Mouse (Mus musculus) retina, postnatal 1 day (tissue): ENCODE measurements around the gene Borcs5.

Experiments used
- DNase-seq: peaks from one replicate; pipeline ENCODE4 v3.0.0-alpha.2; 2012

Borcs5 gene

DNA sequence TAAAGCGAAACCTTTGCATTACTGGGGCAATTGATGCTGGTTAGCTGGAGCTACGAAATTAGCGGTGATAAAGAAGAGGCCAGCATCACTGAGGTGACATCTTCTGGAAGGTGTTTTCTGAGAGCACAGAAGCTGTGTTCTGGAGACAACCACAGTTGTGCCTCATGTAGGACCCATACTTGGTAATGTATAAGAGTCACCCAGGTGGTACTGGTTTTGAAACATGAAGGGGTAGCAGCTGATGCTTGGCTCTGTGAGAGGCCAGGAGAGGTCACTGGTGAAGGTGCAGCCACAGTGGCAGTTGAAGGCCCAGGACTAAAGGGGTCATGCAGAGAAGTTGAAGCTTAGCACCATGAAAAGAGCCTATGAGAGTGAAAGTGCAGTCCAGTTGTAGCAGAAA is at the start of gene Borcs5:
Borcs5 (plus strand) TSS at position 301 of the 400 bp plus-strand sequence.
- DNase-seq = no peak

- no peak for DNase-seq
Observed at GRCm38 (mm10) chr6:134591614-134592013, 47.7 kb upstream of the Borcs5 start.

GRCm38 (mm10) chr6:134594569-134595442 is 44.5 kb upstream of the Borcs5 start:
- DNase-seq = no peak

- no peak for DNase-seq
Observed at GRCm38 (mm10) chr6:134597651-134598229, 41.6 kb upstream of the Borcs5 start.

GRCm38 (mm10) chr6:134599239-134599638 is 40.1 kb upstream of the Borcs5 start:
- no peak for DNase-seq

DNA sequence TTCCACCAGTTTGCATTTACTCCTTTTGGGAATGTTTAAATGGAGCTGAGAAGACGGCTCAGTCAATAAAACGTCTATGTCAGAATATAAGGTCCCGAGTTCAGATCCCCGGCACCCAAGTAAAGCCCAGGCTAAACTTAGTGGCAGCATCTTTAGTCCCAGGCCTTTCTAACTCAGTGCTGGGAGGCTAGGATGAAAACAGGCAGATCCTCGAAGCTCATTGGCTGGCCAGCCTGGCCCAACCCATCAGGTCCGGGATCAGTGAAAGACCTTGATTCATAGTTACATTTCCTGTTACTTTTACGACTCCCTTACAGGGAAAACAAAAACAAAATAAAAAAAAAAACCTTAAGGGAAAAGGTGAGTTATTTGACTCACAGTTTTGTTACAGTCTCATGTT is 38.2 kb upstream of the Borcs5 start:
- no peak for DNase-seq

DNA sequence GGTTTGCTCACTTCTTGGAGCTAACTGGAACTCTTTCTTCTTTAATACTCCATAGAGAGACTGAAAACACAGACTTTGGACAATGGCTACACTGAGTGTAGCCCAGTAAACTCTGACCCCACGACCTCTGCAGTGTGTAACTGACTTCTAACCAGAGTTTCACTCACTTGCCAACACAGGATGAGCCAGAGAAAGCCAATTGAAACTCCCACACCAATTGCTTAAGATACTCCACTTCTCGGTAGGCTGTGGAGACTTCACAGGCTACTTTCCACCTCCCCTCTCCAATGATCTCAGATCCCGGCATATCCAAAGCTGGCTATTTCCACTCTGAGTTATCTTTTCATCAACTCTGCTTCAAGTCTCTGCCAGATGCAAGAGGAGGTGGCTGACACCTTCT is 37.5 kb upstream of the Borcs5 start:
- DNase-seq = no peak

GRCm38 (mm10) chr6:134602371-134603003 is 36.8 kb upstream of the Borcs5 start:
- DNase-seq = no peak

GRCm38 (mm10) chr6:134605196-134605595 is 34.1 kb upstream of the Borcs5 start:
- DNase-seq = no peak

DNA sequence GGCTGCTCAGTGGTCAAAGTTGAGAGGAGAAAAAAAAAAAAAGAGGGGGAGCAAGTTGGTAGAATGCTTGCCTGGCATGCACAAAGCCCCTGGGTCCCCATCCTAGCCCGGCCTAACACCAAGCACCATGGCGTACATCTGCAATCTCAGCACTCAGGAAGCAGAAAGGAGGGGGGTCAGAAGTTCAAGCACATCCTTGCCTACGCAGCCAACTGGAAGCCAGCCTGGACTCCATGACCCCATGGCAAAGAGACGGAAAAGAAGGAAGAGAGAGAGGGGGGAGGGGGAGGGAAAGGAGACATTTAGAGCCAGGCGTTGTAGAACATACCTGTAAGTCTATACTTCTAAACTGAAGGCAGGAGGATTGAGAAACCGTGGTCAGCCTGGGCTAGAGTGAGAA is 32.8 kb upstream of the Borcs5 start:
- no peak for DNase-seq

DNA sequence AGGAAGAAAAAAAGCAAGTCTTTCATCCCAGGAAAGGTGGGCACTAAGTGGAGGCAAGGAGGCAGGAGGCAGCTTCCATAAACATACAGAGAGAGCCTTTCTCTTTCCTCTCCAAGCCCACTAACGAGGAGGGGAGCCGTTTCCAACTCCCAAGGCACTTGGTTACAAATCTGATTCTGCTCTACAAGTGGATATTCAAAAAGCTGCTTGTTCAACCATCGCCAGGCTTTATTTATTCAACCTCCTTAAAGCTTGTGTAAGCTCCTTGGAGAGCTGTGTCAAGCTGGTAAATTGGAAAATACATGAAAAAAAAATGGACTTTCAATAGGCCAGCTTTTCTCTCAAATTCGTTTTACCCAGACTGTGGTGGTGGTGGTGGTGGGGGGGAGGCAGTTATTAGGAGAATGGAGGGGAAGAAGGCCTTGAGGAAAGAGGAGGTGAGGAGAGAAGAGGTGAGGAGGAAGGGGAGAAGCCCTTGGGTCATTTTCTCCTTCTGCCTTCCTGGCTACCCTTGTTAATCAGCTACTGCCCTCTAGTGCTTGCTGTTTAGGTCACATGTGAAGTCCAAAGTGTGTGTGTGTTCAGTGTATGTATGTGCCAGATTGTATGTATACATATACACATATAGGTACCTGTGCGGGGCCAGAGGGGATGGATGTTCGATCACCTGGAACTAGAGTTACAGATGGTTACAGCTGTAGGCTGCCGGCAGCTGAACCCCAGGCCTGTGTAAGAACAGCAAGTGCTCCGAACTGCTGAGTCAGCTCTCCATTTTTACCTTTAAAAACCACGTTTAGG is 32.2 kb upstream of the Borcs5 start:
- peak; percentile 69 for DNase-seq

GRCm38 (mm10) chr6:134610380-134610779 is 28.9 kb upstream of the Borcs5 start:
- DNase-seq = no peak

DNA sequence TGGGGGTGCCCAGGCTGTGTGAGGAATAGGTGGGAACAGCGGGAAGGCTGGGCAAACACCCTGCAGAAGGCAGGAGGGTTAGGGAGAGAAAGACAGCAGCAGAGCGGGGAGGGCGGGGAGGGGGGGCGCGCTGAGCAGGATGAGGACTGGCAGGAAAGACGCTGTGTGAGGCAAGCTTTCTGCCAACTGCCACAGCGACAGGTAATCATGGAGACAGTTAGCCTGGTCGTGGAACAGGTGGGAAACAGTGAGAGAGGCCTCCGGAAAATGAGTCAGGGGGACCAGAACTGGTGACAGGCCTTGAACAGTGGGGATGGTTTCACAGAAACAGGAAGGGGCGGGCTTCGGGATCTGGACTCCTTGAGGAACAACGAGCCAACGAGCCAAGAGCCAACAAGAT is 27.4 kb upstream of the Borcs5 start:
- no peak for DNase-seq

DNA sequence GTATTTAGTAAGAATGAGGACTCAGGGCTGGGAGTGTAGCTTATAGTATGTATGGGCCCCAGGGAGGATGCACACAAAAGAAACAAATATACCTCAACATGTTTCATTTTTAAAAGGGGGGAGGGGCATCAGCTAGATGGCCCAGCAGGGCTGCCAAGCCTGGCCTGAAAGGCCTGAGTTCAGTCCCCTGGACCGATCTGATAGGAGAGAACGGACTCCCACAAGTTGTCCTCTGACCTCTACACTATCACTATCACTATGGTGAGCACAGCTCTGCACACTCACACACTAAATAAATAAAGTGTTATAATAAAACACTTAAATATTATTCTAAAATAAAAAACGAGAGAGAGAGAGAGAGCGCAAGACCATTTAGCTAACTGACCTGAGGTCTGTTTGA is 25.0 kb upstream of the Borcs5 start:
- no peak for DNase-seq

DNA sequence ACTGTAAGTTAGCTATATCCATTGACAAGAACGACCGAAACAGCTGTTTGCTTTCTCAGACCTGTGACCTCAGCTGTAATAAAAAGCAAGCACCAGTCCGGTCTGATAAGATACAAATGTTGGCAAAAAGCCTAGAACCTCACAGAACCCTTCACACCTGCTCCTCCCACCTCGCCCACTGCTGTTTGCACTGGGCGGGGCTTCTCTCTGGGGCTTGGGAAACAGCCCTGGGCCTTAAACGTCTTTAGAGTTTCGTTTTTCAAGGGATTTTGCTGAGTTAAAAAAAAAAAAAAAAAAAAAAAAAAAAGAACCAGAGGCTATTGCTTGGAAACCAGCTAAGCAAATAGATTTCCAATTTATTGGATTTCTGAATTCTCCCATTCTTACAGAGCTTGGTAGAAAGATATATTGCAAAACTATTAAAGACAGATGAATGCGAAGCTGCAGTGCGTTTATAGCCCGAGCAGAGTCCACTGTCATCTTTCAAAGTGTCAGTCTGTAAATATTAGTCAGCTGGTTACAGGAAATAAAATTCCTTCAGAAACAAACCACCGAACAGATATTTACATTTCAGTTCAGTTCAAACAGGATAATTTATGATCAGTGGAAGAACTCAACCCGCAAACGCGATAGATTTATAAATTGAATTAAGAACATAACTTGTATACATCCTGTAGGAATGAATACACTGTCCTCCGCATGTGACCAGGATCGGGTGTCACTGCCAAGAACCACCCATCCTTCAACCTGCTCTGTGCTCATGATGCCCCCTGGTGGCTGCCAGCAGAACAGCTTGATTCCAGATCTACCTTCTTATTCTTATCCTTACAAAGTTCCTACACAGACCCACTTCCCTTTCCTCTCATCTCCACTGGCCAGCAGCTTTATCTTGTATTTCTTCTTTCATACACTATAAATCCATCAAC is 24.3 kb upstream of the Borcs5 start:
- peak; percentile 82 for DNase-seq

- DNase-seq = no peak
Observed at GRCm38 (mm10) chr6:134617589-134617988, 21.7 kb upstream of the Borcs5 start.

DNA sequence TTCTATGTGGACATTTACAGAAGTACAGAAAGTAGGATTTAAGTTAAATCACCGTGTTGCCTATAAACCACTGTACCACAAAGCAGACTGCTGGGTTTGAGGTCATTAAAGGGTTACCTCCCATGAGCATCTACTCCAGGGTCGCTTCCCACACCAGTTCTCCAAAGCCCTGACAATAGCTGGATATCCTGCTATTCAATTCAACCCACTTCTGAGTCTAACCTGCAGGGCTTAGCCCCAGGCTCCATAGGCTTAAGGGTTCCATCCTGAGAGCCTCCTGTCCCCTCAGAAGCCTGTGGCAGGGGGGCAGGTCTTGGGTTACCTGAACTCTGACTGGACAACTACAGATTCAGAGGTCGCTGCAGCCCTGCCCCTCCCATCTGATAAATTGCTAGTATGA is 19.2 kb upstream of the Borcs5 start:
- no peak for DNase-seq

- peak; percentile 37 for DNase-seq
Observed at GRCm38 (mm10) chr6:134620846-134621551, 18.3 kb upstream of the Borcs5 start.

DNA sequence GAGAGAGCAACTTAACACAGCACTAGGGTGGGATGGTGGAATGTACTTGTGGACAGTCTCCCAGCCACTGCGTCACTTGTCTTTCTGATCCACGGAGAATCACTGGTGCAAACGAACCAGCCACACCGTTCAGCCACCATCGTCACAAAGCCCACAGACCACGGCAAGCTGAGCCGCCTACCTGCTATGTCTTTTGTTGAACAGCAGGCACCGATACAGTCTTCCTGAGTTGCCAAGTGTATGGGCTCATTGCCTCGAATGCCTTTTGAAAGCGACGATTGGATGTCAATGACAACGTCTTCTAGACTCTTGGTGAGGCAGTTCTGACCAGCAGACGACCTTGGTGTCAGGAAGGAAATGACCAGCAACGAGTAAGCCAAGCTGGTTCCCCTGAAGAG is 17.8 kb upstream of the Borcs5 start:
- no peak for DNase-seq

DNA sequence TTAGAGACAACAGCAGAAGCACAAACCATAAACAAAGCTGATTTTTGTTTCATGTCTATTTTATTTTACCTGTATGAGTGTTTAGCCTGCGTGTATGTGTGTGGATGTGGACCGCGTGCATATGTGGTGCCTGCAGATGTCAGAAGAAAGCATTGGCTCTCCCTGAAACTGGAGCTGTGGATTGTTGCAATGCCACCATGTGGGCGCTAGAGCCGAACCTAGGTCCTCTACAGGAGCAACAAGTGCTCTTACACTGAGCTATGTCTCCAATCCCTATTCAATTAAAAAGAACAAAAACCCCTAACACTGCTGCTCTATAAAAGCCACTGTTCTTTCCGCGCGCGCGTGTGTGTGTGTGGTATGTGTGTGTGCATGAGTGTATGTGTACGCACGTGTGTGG is 13.9 kb upstream of the Borcs5 start:
- DNase-seq = no peak

DNA sequence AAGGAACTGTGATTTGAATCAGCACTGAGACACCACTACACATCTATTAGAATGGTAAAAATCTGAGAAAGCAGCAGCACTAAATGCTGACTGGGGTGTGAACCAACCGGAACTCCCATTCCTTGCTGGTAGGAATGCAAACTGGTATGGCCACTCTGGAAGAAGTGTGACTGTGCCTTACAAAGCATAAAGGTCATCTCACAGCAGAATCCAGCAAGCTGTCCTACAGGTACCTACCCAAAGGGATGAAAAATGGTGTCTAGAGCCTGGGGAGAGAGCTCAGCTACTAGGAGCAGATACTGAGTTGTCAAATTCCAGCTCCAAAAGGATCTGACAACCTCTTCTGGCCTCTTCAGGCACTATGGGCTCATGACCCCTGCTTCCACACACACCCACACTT is 12.7 kb upstream of the Borcs5 start:
- no peak for DNase-seq
